Mouse (Mus musculus): Measurements from ENCODE around the gene Snx15. TPM values are rescaled to one million over a fixed set of nuclear protein-coding genes. Genes with fewer than 3 reads are reported as not detected.
"Not testable (repeated sequence)": the region's sequence is repeated elsewhere in the genome, so short reads cannot be mapped to it uniquely, and the experiment has no call there.

Snx15 gene
- polyA plus RNA-seq, 1 experiment from 2014 or later = 23.8 TPM

DNA sequence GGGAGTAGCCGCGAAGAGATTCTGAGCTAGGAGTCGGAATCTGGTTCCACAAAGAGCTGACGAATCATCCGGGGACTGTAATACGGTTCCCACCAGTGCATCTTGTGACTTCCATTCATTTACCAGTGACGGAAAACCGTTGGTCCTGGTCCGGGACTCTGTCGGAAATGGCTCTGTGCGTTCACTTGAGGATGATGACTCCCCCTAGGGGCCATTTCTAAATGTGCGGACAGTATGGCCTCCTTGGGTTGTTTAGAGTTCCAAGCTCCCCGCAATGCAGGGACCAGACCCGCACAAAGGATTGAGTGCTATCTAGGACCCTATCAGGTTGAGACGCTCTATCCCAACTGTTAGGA is 13.3 kb upstream of the Snx15 start, which contains the start of gene Arl2:
Gene Arl2 (minus strand): TSS at position 155 of the 356 bp plus-strand sequence.
- 1% methylated on average over 15 of the region's 15 CpGs for WGBS

DNA sequence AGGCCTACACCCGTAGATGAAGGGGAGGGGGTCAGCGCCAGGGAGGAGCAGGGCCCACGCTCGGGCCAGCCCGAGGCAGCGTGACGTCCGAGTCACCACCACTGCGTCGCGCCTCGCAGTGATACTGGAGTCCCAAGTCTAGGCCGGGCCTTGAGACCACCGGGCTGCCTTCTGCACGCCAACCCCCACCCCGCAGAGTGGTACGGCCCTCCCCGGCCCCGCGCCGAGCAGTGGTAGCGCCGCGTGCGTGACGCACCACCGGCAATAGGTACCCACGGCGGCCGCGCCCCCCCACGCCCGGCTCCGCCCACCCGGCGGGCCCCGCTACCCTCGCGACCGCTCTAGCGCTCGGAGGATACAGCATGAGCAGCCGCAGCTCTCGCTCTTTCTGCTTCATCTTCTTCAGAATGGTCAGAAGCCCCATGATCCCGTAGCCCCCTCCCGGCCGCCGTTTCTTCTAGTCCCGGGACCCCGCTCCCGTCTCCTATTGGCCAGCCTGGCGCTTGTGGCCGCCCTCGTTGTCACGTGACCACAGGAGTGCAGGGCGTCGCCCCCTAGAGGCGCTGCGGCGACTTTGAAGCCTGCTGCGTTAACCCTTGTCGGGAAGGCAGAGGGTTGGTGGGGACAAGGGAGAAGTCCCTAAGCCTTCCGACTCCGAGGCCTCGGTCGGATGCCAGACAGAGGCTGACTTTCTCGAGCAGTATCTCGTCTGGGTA is 12.7 kb upstream of the Snx15 start, which contains the start of gene Batf2:
Gene Batf2 (plus strand): TSS at position 306 of the 716 bp plus-strand sequence.
- Histone ChIP-seq H3K4me3 (ENCODE audit: low read depth, low read length) (peak within 1 kb of the TSS; percentile 70), H3K27me3 (ENCODE audit: control insufficient read depth, insufficient read depth, low read length) (no peaks in the 10 kb centered on the region), H3K27ac (ENCODE audit: low read depth, low read length) (peak within 1 kb of the TSS; percentile 97), H3K4me2 (peak within 1 kb of the TSS; percentile 88), H3K9ac (ENCODE audit: low read length) (peak within 1 kb of the TSS; percentile 90), H3K36me3 (ENCODE audit: control insufficient read depth, insufficient read depth, low read length) (no peaks in the 10 kb centered on the region; the same call in none of the 2 replicates), H3K9me3 (ENCODE audit: control insufficient read depth, low read length) (no peaks in the 10 kb centered on the region), H3K4me1 (ENCODE audit: control insufficient read depth, insufficient read depth, low read length) (peaks cover 9% of the 10 kb centered on the region)
- WGBS = under 1% methylated on average over 68 of the region's 68 CpGs
- ATAC-seq (ENCODE audit: low FRiP score) = peak; percentile 92
- peak; percentile 99 for DNase-seq (ENCODE audit: low spot score, missing footprints)

More for the DNA sequence above, 13.3 kb upstream of the Snx15 start, which contains the start of gene Arl2:
- H3K9me3 ChIP-seq (ENCODE audit: control insufficient read depth, low read length) = no peaks in the 10 kb centered on the region
- no peaks in the 10 kb centered on the region; the same call in none of the 2 replicates for H3K36me3 ChIP-seq (ENCODE audit: control insufficient read depth, insufficient read depth, low read length)
- peaks cover 9% of the 10 kb centered on the region for H3K4me1 ChIP-seq (ENCODE audit: control insufficient read depth, insufficient read depth, low read length)
- ATAC-seq (ENCODE audit: low FRiP score) = peak; percentile 75
- peak within 1 kb of the TSS; percentile 97 for H3K27ac ChIP-seq (ENCODE audit: low read depth, low read length)
- no peak for DNase-seq (ENCODE audit: low spot score, missing footprints)
- peak within 1 kb of the TSS; percentile 70 for H3K4me3 ChIP-seq (ENCODE audit: low read depth, low read length)
- H3K9ac ChIP-seq (ENCODE audit: low read length) = peak within 1 kb of the TSS; percentile 90
- H3K27me3 ChIP-seq (ENCODE audit: control insufficient read depth, insufficient read depth, low read length) = no peaks in the 10 kb centered on the region
- peak within 1 kb of the TSS; percentile 88 for H3K4me2 ChIP-seq

DNA sequence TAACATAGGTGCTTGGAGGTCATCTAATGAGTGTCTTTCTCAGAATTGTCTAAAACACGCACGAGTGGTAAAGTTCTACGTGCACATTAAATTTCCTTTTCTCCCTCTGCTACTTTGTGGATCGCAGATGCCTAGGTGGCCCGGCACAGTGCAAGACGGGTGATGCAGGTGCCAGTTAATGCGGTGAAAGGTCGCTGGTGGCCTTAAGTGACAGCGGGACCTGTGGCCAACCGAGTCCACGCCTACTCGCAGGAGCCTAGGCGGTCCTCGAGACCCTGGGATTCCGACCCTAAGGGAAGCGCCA is 12.2 kb upstream of the Snx15 start:
- H3K4me1 ChIP-seq (ENCODE audit: control insufficient read depth, insufficient read depth, low read length) = peaks cover 9% of the 10 kb centered on the region
- H3K27me3 ChIP-seq (ENCODE audit: control insufficient read depth, insufficient read depth, low read length) = no peaks in the 10 kb centered on the region
- no peaks in the 10 kb centered on the region; the same call in none of the 2 replicates for H3K36me3 ChIP-seq (ENCODE audit: control insufficient read depth, insufficient read depth, low read length)
- peak overlapping the region; percentile 90 for H3K9ac ChIP-seq (ENCODE audit: low read length)
- peak overlapping the region; percentile 97 for H3K27ac ChIP-seq (ENCODE audit: low read depth, low read length)
- peak overlapping the region; percentile 88 for H3K4me2 ChIP-seq
- WGBS = 8% methylated on average over 16 of the region's 16 CpGs
- no peak for DNase-seq (ENCODE audit: low spot score, missing footprints)
- ATAC-seq (ENCODE audit: low FRiP score) = no peak
- no peaks in the 10 kb centered on the region for H3K9me3 ChIP-seq (ENCODE audit: control insufficient read depth, low read length)
- peak overlapping the region; percentile 70 for H3K4me3 ChIP-seq (ENCODE audit: low read depth, low read length)

DNA sequence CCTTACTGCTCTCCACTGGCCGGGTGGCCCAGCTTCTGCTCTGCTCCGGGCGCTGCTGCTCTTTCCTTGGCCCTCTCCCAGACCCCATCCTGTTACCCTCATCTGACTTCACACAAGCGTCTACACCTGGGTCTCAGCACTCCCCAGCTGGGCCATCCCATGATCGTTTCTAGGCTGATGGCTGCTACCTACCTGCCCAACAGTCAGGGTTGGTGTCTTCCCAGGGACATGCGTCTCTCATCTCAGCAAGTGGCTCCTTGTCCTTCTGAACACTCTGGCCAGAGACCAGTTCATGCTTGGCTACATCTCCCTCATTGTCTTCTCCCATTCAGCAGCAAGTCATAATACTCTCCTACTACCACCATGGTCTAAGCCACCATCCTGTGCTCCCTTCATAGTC is 11.6 kb upstream of the Snx15 start:
- no peak for DNase-seq (ENCODE audit: low spot score, missing footprints)
- H3K4me1 ChIP-seq (ENCODE audit: control insufficient read depth, insufficient read depth, low read length) = peaks cover 9% of the 10 kb centered on the region
- ATAC-seq (ENCODE audit: low FRiP score) = no peak
- H3K4me2 ChIP-seq = peak overlapping the region; percentile 88
- H3K9ac ChIP-seq (ENCODE audit: low read length) = peak overlapping the region; percentile 90
- H3K27me3 ChIP-seq (ENCODE audit: control insufficient read depth, insufficient read depth, low read length) = no peaks in the 10 kb centered on the region
- WGBS = 91% methylated on average over 6 of the region's 6 CpGs
- H3K27ac ChIP-seq (ENCODE audit: low read depth, low read length) = no peak overlapping the region
- no peaks in the 10 kb centered on the region; the same call in none of the 2 replicates for H3K36me3 ChIP-seq (ENCODE audit: control insufficient read depth, insufficient read depth, low read length)
- H3K4me3 ChIP-seq (ENCODE audit: low read depth, low read length) = no peak overlapping the region; the same call in 1 of the 2 replicates
- no peaks in the 10 kb centered on the region for H3K9me3 ChIP-seq (ENCODE audit: control insufficient read depth, low read length)

DNA sequence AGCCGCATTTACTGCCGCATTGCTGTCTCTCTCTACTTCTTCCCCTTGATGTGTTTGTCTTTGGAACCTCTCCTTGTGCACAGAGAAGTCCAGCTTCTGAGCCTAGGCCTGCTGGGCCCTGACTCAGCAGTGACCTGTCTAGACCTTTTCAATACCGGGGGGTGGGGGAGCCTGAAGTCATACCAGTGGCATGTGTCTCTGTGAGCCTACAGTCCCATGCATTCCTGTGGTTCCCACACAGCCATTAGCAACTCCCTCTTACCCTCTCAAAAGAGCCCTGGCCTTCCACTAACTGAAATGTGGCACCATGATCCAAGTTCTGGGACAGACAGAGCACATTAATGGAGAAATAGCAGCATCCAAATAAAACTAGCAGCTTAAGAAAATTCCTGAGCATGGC is 8.3 kb upstream of the Snx15 start:
- Histone ChIP-seq H3K27me3 (ENCODE audit: control insufficient read depth, insufficient read depth, low read length) (no peaks in the 10 kb centered on the region), H3K9ac (ENCODE audit: low read length) (no peak overlapping the region), H3K9me3 (ENCODE audit: control insufficient read depth, low read length) (no peaks in the 10 kb centered on the region), H3K27ac (ENCODE audit: low read depth, low read length) (no peak overlapping the region), H3K4me3 (ENCODE audit: low read depth, low read length) (no peak overlapping the region), H3K36me3 (ENCODE audit: control insufficient read depth, insufficient read depth, low read length) (no peaks in the 10 kb centered on the region; the same call in none of the 2 replicates), H3K4me2 (no peak overlapping the region), H3K4me1 (ENCODE audit: control insufficient read depth, insufficient read depth, low read length) (peaks cover 9% of the 10 kb centered on the region)
- 82% methylated on average over 3 of the region's 3 CpGs for WGBS
- peak; percentile 4 for DNase-seq (ENCODE audit: low spot score, missing footprints)
- ATAC-seq (ENCODE audit: low FRiP score) = no peak

DNA sequence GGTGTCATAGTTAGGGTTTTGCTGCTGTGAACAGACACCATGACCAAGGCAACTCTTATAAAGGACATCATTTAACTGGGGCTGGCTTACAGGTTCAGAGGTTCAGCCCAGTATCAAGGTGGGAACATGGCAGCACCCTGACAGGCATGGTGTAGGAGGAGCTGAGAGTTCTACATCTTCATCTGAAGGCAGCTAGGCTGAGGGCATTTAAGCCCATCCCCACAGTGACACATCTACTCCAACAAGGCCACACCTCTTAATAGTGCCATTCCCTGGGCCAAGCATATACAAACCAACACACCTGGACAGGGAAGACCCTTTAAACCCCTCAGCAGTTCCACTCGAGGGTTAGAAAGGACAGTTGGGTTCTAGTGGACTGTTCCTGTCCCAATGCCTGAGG is 5.1 kb upstream of the Snx15 start:
- ATAC-seq (ENCODE audit: low FRiP score); H3K4me3 ChIP-seq (ENCODE audit: low read depth, low read length); H3K4me2 ChIP-seq; H3K27me3 ChIP-seq (ENCODE audit: control insufficient read depth, insufficient read depth, low read length); H3K4me1 ChIP-seq (ENCODE audit: control insufficient read depth, insufficient read depth, low read length); DNase-seq (ENCODE audit: low spot score, missing footprints); H3K27ac ChIP-seq (ENCODE audit: low read depth, low read length); H3K9ac ChIP-seq (ENCODE audit: low read length); H3K36me3 ChIP-seq (ENCODE audit: control insufficient read depth, insufficient read depth, low read length); H3K9me3 ChIP-seq (ENCODE audit: control insufficient read depth, low read length): not testable (repeated sequence)
- WGBS = 50% methylated on average over 1 of the region's 1 CpGs

DNA sequence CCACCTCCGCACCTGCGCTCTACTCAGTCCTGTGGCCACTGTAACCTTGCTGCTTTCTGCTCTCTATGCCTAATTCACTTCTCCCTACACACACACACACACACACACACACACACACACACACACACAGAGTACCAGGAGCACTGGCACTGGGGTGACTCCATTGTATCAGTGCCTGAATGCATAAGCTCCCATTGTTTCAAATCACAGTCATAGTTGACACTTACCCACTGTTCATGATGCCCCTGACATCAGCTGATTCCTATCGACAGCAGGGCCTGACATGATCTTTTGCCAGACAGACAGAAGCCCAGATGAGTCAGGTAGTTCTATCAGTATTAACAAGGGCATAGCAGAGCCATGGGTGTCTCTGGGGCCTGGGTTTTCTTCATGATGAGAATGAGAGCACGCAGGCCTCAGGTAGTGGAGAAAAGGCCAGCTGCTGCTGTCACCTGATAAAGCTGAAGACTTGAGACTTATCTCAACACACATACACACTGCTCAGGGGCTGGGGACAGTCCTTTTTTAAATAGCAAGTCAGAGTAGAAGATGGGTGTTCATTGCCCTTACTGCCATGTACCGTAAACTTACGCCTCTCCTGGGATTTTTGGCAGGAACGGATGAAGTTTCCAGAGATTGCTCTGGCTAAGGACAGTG is 4.2 kb upstream of the Snx15 start:
- ATAC-seq (ENCODE audit: low FRiP score) (no peak), DNase-seq (ENCODE audit: low spot score, missing footprints) (no peak)
- WGBS = 87% methylated on average over 7 of the region's 7 CpGs
- no peak overlapping the region for H3K27ac ChIP-seq (ENCODE audit: low read depth, low read length)
- H3K4me2 ChIP-seq = no peak overlapping the region
- H3K27me3 ChIP-seq (ENCODE audit: control insufficient read depth, insufficient read depth, low read length) = no peaks in the 10 kb centered on the region
- no peaks in the 10 kb centered on the region; the same call in none of the 2 replicates for H3K36me3 ChIP-seq (ENCODE audit: control insufficient read depth, insufficient read depth, low read length)
- no peaks in the 10 kb centered on the region for H3K9me3 ChIP-seq (ENCODE audit: control insufficient read depth, low read length)
- no peak overlapping the region for H3K4me3 ChIP-seq (ENCODE audit: low read depth, low read length)
- H3K4me1 ChIP-seq (ENCODE audit: control insufficient read depth, insufficient read depth, low read length) = peaks cover 2% of the 10 kb centered on the region; the same call in 1 of the 2 replicates
- no peak overlapping the region for H3K9ac ChIP-seq (ENCODE audit: low read length)

DNA sequence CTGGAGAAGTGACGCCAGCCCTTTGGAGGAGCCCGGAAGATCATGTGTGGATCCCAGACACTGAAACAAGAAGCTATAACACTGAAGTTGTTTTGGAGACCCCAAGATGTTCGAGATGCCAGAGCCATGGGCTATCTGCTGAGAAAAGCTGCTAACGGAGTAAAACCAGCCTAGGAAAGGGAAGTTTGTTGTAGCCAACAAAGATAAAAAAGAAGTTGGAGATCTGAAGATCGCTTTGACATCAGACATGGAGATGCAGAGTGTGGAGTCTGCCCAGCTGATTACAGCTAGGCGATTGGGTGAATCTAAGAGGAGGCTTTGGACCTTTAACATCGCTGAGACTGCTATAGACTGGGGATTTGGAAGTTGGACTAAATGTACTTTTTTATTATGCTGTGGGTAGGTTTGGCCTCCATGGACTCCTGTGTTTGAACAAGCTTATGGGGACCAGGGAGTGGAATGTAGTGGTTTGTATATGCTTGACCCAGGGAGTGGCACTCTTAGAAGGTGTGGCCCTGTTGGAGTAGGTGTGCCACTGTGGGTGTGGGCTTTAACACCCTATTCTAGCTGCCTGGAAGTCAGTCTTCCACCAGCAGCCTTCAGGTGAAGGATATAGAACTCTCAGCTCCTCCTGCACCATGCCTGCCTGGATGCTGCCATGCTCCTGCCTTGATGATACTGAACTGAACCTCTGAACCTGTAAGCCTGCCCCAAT is 2.5 kb upstream of the Snx15 start:
- not testable (repeated sequence) for DNase-seq (ENCODE audit: low spot score, missing footprints); H3K36me3 ChIP-seq (ENCODE audit: control insufficient read depth, insufficient read depth, low read length); H3K9ac ChIP-seq (ENCODE audit: low read length); H3K4me2 ChIP-seq; H3K27ac ChIP-seq (ENCODE audit: low read depth, low read length); H3K4me3 ChIP-seq (ENCODE audit: low read depth, low read length); H3K4me1 ChIP-seq (ENCODE audit: control insufficient read depth, insufficient read depth, low read length); ATAC-seq (ENCODE audit: low FRiP score); H3K27me3 ChIP-seq (ENCODE audit: control insufficient read depth, insufficient read depth, low read length); H3K9me3 ChIP-seq (ENCODE audit: control insufficient read depth, low read length)
- WGBS = 75% methylated on average over 7 of the region's 7 CpGs
